Mouse (Mus musculus) urinary bladder, adult 18-20 months (tissue): Measurements from ENCODE around the gene Bex3.

Experiments used
- DNase-seq, 2 experiments: peaks; one replicate each; pipeline ENCODE4 v3.0.0; 2022; ENCODE audit warnings: low spot score in 2 of 2, mixed read lengths in 2 of 2

Gene Bex3

DNA sequence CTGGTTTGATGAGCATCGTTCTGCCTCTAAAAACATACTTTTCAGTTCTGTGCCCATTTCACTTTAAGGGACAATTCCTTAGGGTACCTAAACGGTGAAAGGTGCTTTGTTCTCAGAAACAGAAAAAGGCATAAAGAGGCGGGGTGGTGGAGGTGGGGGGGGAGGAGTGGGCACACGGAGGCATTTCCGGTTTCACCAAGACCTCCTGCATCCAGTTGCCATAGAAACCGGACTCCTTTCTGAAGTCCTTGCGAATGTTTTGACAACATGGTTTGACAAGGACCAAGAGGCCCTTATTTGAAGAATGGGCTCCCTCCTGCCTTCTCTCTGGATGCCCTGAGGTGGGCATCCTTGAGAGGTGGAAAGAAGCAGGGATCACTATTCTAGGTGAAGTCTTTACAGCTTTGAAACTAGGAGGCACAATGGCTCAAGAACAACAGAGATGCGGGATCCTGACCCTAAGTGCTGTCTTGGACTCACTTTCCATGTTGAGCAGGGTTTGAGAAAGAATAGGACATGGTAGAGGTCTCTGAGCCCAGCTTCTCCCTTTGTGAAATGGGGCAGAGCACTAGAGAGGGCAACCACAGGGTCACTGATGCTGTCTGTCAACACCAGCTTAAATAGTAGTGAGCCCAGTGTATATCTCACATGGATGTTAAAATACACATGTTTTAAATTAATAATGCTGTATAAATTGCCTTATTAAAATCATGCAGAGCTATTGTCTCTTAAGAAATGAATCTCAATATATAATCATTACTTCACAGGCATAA, 43.9 kb downstream of the Bex3 start:
- no peak for DNase-seq

DNA sequence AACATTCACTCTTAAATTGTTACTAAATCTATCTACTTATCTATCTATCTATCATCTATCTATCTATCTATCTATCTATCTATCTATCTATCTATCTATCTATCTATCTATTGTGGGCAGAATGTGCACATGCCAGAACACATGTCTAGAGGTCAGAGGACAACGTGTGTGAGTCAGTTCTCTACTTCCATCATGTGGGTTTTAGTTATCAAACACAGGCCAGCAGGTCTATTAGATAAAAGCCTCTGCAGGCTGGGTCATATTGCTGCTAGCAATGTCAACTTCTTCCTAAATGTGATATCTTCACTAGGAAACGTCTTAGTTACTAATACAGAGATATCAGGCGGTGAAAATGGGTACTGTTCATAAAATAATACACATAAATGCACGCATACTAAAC, 49.9 kb downstream of the Bex3 start:
- DNase-seq, result no peak
